Mouse (Mus musculus) MEL (cell line): Measurements from ENCODE around the gene Itgb8. TPM values are rescaled to one million over a fixed set of nuclear protein-coding genes. Genes with fewer than 3 reads are reported as not detected.

ENCODE experiments used
- DNase-seq: peaks from one replicate; pipeline ENCODE4 v3.0.0; 2011; ENCODE audit warnings: low read depth, low spot score
- H3K27ac ChIP-seq: 2 replicates; pipeline ENCODE4 v1.5.1; 2012; ENCODE audit warnings: low read depth, mild to moderate bottlenecking, control low read depth, low read length, moderate library complexity; ENCODE audit not compliant: control insufficient read depth
- H3K27me3 ChIP-seq, 2 experiments: fragments of 150-350 bp in 1 of 2; sonication (generic) in 1 of 2; 2 replicates each; pipeline ENCODE4 v1.6.1; 2012; ENCODE audit warnings: low read length in 2 of 2, mild to moderate bottlenecking in 2 of 2, improper control_type of control experiment in 1 of 2, moderate library complexity in 1 of 2; ENCODE audit not compliant: insufficient read depth in 2 of 2, control insufficient read depth in 1 of 2
- H3K36me3 ChIP-seq, 2 experiments: 2 replicates each; pipeline ENCODE4 v1.6.1; 2012 to 2014; ENCODE audit warnings: low read length in 2 of 2, improper control_type of control experiment in 1 of 2, inconsistent platforms in 1 of 2, mild to moderate bottlenecking in 1 of 2; ENCODE audit not compliant: insufficient read depth in 2 of 2, control insufficient read depth in 1 of 2
- H3K4me1 ChIP-seq, 2 experiments: fragments of 150-350 bp in 1 of 2; sonication (generic) in 1 of 2; 2 replicates each; pipeline ENCODE4 v1.6.1; 2012; ENCODE audit warnings: low read length in 2 of 2, improper control_type of control experiment in 1 of 2, mild to moderate bottlenecking in 1 of 2; ENCODE audit not compliant: insufficient read depth in 2 of 2, control insufficient read depth in 1 of 2
- H3K4me3 ChIP-seq, 2 experiments: fragments of 150-350 bp in 1 of 2; sonication (generic) in 1 of 2; 2 replicates each; pipeline ENCODE4 v1.5.1; 2012; ENCODE audit warnings: low read depth in 2 of 2, low read length in 2 of 2, mild to moderate bottlenecking in 2 of 2, moderate library complexity in 2 of 2, control low read depth in 1 of 2, improper control_type of control experiment in 1 of 2; ENCODE audit not compliant: control insufficient read depth in 1 of 2, insufficient read depth in 1 of 2
- H3K79me2 ChIP-seq: 2 replicates; pipeline ENCODE4 v1.6.1; 2012; ENCODE audit warnings: mild to moderate bottlenecking, low read length, moderate library complexity; ENCODE audit not compliant: control insufficient read depth, poor library complexity, insufficient read depth
- H3K9ac ChIP-seq: 2 replicates; pipeline ENCODE4 v1.6.1; 2012; ENCODE audit warnings: low read depth, mild to moderate bottlenecking, control low read depth, low read length, moderate library complexity; ENCODE audit not compliant: control insufficient read depth, poor library complexity, severe bottlenecking
- H3K9me3 ChIP-seq: fragments of 150-350 bp; sonication (generic); replicated peaks from 2 replicates; pipeline ENCODE4 v1.6.1; 2012; ENCODE audit warnings: mild to moderate bottlenecking, low read length, improper control_type of control experiment, moderate library complexity; ENCODE audit not compliant: insufficient read depth
- BHLHE40 ChIP-seq: IDR thresholded peaks from 2 replicates; pipeline ENCODE4 v1.6.1; 2012; ENCODE audit warnings: low read depth, mild to moderate bottlenecking, inconsistent platforms, low read length, improper control_type of control experiment, borderline replicate concordance
- CTCF ChIP-seq, 3 experiments: IDR thresholded peaks in 2 of 3; conservative IDR thresholded peaks in 1 of 3; 2 replicates each; pipeline ENCODE4 v1.5.1; 2011 to 2012; ENCODE audit warnings: low read length in 3 of 3, low read depth in 2 of 3, mild to moderate bottlenecking in 2 of 3, improper control_type of control experiment in 1 of 3, inconsistent platforms in 1 of 3, mixed read lengths in 1 of 3, moderate library complexity in 1 of 3; ENCODE audit not compliant: control insufficient read depth in 1 of 3, insufficient read depth in 1 of 3, poor library complexity in 1 of 3, severe bottlenecking in 1 of 3
- ELF1 ChIP-seq: IDR thresholded peaks from 2 replicates; pipeline ENCODE4 v1.6.1; 2014; ENCODE audit warnings: low read depth, mild to moderate bottlenecking, inconsistent platforms, low read length, improper control_type of control experiment, moderate library complexity
- ETS1 ChIP-seq: IDR thresholded peaks from 2 replicates; pipeline ENCODE4 v1.6.1; 2012; ENCODE audit warnings: low read depth, mild to moderate bottlenecking, inconsistent platforms, low read length, improper control_type of control experiment, moderate library complexity
- GATA1 ChIP-seq: IDR thresholded peaks from 2 replicates; pipeline ENCODE4 v1.6.1; 2011; ENCODE audit warnings: low read depth, low read length, improper control_type of control experiment
- NELFE ChIP-seq: IDR thresholded peaks from 2 replicates; pipeline ENCODE4 v1.6.1; 2011; ENCODE audit warnings: low read depth, low read length, improper control_type of control experiment
- POLR2AphosphoS2 ChIP-seq: IDR thresholded peaks from 2 replicates; pipeline ENCODE4 v1.6.1; 2011; ENCODE audit warnings: low read length, improper control_type of control experiment
- POLR2AphosphoS5 ChIP-seq: IDR thresholded peaks from 2 replicates; pipeline ENCODE4 v1.6.1; 2012; ENCODE audit warnings: low read depth, borderline replicate concordance, mild to moderate bottlenecking, inconsistent platforms, low read length, moderate library complexity, mixed read lengths
- RCOR1 ChIP-seq: IDR thresholded peaks from 2 replicates; pipeline ENCODE4 v1.6.1; 2012; ENCODE audit warnings: low read depth, mild to moderate bottlenecking, inconsistent platforms, low read length, improper control_type of control experiment
- SMC3 ChIP-seq: IDR thresholded peaks from 2 replicates; pipeline ENCODE4 v1.6.1; 2011; ENCODE audit warnings: low read depth, low read length, improper control_type of control experiment
- TCF12 ChIP-seq: IDR thresholded peaks from 2 replicates; pipeline ENCODE4 v1.6.1; 2014; ENCODE audit warnings: low read depth, mild to moderate bottlenecking, inconsistent platforms, low read length, improper control_type of control experiment, moderate library complexity
- USF1 ChIP-seq: IDR thresholded peaks from 2 replicates; pipeline ENCODE4 v1.6.1; 2014; ENCODE audit warnings: low read depth, mild to moderate bottlenecking, inconsistent platforms, low read length, improper control_type of control experiment, moderate library complexity
- USF2 ChIP-seq, 2 experiments: IDR thresholded peaks; 2 replicates each; pipeline ENCODE4 v1.6.1; 2011 to 2012; ENCODE audit warnings: improper control_type of control experiment in 2 of 2, low read length in 2 of 2, borderline replicate concordance in 1 of 2, inconsistent platforms in 1 of 2, low read depth in 1 of 2, mild to moderate bottlenecking in 1 of 2; ENCODE audit not compliant: insufficient read depth in 1 of 2
- ZC3H11A ChIP-seq: IDR thresholded peaks from 2 replicates; pipeline ENCODE4 v1.6.1; 2012; ENCODE audit warnings: low read depth, mild to moderate bottlenecking, inconsistent platforms, low read length, improper control_type of control experiment
- ZKSCAN1 ChIP-seq: IDR thresholded peaks from 2 replicates; pipeline ENCODE4 v1.6.1; 2012; ENCODE audit warnings: low read depth, mild to moderate bottlenecking, inconsistent platforms, low read length, improper control_type of control experiment, moderate library complexity
- ZMIZ1 ChIP-seq: IDR thresholded peaks from 2 replicates; pipeline ENCODE4 v1.6.1; 2012; ENCODE audit warnings: low read depth, mild to moderate bottlenecking, inconsistent platforms, low read length, improper control_type of control experiment, moderate library complexity
- polyA plus RNA-seq, 2 experiments: library from polyadenylated mRNA; stranded (reverse) in 1 of 2; unstranded in 1 of 2; fragments of >175 nt in 1 of 2; fragments of >200 nt in 1 of 2; gene quantifications; 2 replicates each; pipeline versions ENCODE4 v1.2.1 to v1.2.4; 2012; ENCODE audit warnings: low replicate concordance in 2 of 2, low read depth in 1 of 2; ENCODE audit not compliant: insufficient read length in 2 of 2, insufficient read depth in 1 of 2, missing spikeins in 1 of 2
- total RNA-seq: library from RNA; depleted of rRNA; stranded (reverse); fragments of 300-350 nt; gene quantifications from 2 replicates; pipeline ENCODE4 v1.2.3, GENCODE M21; 2012

Gene Itgb8
- total and polyA plus RNA-seq, 3 experiments: not detected

- Histone ChIP-seq H3K27ac (no peak overlapping the region), H3K9me3 (no peaks in the 10 kb centered on the region), H3K4me1 (no peaks in the 10 kb centered on the region), H3K79me2 (no peaks in the 10 kb centered on the region), H3K4me3 (no peak overlapping the region), H3K36me3 (no peaks in the 10 kb centered on the region), H3K27me3 (no peaks in the 10 kb centered on the region; a peak in 1 of 4 replicates), H3K9ac (no peak overlapping the region)
- DNase-seq: no peak
- TF ChIP-seq ZMIZ1 (no peak), BHLHE40 (no peak), POLR2AphosphoS2 (no peak), GATA1 (no peak), RCOR1 (no peak), POLR2AphosphoS5 (no peak), ELF1 (no peak), TCF12 (no peak), ZKSCAN1 (no peak), NELFE (no peak), USF1 (no peak), SMC3 (no peak)
These were observed 77.8 kb downstream of the Itgb8 start for GRCm38 (mm10) chr12:119160786-119161185.

GRCm38 (mm10) chr12:119159254-119159933 lies 79.2 kb downstream of the Itgb8 start:
- TF ChIP-seq SMC3 (no peak), ZC3H11A (no peak), CTCF (IDR thresholded peaks at IDR 0.05 in 2 of 3, conservative IDR thresholded peaks at IDR 0.05 in 1 of 3; ENCODE audit: control insufficient read depth in 1 of 3, insufficient read depth in 1 of 3, low read depth in 2 of 3, low read length in 3 of 3, poor library complexity in 1 of 3, severe bottlenecking in 1 of 3) (no peak), BHLHE40 (no peak), POLR2AphosphoS2 (no peak), TCF12 (no peak), ETS1 (no peak), USF2 (IDR thresholded peaks at IDR 0.05; ENCODE audit: borderline replicate concordance in 1 of 2, insufficient read depth in 1 of 2, low read depth in 1 of 2, low read length in 2 of 2) (no peak)
- TF ChIP-seq, all 39 proteins: peak for 0

More at GRCm38 (mm10) chr12:119159254-119159933, 79.2 kb downstream of the Itgb8 start:
- Histone ChIP-seq H3K27ac (no peak overlapping the region), H3K36me3 (no peaks in the 10 kb centered on the region), H3K9me3 (no peaks in the 10 kb centered on the region), H3K27me3 (no peaks in the 10 kb centered on the region; a peak in 1 of 4 replicates), H3K79me2 (no peaks in the 10 kb centered on the region), H3K4me1 (no peaks in the 10 kb centered on the region), H3K9ac (no peak overlapping the region), H3K4me3 (no peak overlapping the region)
- no peak for DNase-seq
